Mouse (Mus musculus) cortical plate, adult 2 months (tissue): Measurements from ENCODE around the gene Trim33. TPM values are rescaled to one million over a fixed set of nuclear protein-coding genes. Genes with fewer than 3 reads are reported as not detected.

Source experiments
- H3K27ac ChIP-seq: fragments of 200-500 bp; 2 replicates; pipeline ENCODE4 v1.5.1; 2012; ENCODE audit warnings: low read length, control low read depth, inconsistent platforms; ENCODE audit not compliant: insufficient read depth
- H3K4me1 ChIP-seq: fragments of 200-500 bp; 2 replicates; pipeline ENCODE4 v1.6.1; 2011; ENCODE audit warnings: low read length; ENCODE audit not compliant: control insufficient read depth, insufficient read depth
- H3K4me3 ChIP-seq: fragments of 200-500 bp; 2 replicates; pipeline ENCODE4 v1.5.1; 2011; ENCODE audit warnings: mild to moderate bottlenecking, low read length, control low read depth; ENCODE audit not compliant: insufficient read depth
- CTCF ChIP-seq: fragments of 200-500 bp; IDR thresholded peaks from 2 replicates; pipeline ENCODE4 v1.5.1; 2011; ENCODE audit warnings: mild to moderate bottlenecking, control low read depth, low read length; ENCODE audit not compliant: insufficient read depth; ENCODE audit errors: extremely low read depth
- POLR2A ChIP-seq: fragments of 200-500 bp; IDR thresholded peaks from 2 replicates; pipeline ENCODE4 v1.6.1; 2011; ENCODE audit warnings: mild to moderate bottlenecking, low read length, control low read depth; ENCODE audit not compliant: insufficient read depth; ENCODE audit errors: extremely low read depth
- polyA plus RNA-seq: library from polyadenylated mRNA; depleted of rRNA; stranded (reverse); fragments of >200 nt; gene quantifications from 2 replicates; pipeline ENCODE4 v1.2.3, GENCODE M21; 2012

The Trim33 gene
- polyA plus RNA-seq, 1 experiment = 16.8 TPM

DNA sequence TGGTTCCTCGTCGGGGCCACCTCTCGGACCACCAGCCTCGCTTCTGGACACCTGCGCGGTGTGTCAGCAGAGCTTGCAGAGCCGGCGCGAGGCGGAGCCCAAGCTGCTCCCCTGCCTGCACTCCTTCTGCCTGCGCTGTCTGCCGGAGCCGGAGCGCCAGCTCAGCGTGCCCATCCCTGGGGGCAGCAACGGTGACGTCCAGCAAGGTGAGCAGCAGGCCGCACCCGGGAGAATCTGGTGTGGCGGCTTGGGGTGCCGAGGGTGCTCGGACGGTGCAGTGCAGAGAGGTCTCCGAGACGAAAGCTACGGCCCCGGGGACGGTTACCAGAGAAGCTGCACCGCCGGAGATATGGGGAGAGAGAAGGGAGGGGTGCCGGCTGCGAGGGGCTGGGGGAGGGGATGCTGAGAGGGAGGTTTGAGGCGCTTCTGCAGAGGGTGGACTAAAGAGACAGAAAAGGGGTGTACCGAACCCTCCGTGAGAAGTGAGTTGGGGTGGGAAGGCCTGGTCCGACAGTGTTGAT is 1.2 kb downstream of the Trim33 start:
- Histone ChIP-seq H3K4me3 (peak overlapping the region; percentile 84), H3K27ac (peak overlapping the region; percentile 20), H3K4me1 (peaks cover 5% of the 10 kb centered on the region; the same call in 1 of the 2 replicates)
- TF ChIP-seq POLR2A (no peak), CTCF (no peak)

DNA sequence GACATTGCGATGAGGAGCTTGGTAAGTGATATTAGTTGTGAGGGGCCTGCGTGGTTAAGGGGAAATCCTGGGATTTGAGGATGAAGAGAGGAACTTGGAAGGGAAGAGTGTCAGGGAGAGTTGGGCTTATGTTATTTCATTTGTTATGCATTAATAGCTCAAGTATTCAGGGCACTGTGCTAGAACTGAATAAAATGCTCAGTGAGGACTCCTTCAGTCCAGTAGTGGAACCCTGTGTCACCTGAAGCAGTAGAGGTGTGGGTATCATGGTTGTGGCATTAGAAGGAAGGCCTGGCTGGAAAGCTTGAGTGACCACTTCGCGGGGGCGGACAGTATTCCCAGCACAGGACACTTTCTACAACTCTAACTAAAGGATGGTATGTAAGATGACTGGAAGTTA is 1.8 kb downstream of the Trim33 start:
- TF ChIP-seq CTCF = no peak
- no peak for TF ChIP-seq POLR2A
- H3K4me1 ChIP-seq = peaks cover 5% of the 10 kb centered on the region; the same call in 1 of the 2 replicates
- peak overlapping the region; percentile 84 for H3K4me3 ChIP-seq
- no peak overlapping the region for H3K27ac ChIP-seq

DNA sequence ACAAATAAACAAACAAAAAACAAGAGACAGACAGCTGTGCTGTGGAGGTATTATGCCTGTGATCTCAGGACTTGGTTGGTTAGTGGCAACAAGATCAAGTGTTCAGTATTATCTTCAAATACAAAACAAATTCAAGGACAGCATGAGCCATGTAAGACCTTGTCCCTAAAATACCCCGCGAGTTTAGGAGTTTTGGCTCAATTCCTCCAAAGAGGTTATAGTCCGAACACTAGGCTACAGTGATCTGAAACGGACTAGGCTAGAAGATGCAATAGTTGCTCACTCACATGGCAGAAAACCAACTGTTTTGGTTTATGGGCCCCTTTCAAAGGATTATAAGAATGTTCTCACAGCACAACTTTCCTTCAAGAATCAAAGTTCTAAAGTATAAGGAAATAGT is 9.7 kb downstream of the Trim33 start:
- Histone ChIP-seq H3K27ac (no peak overlapping the region), H3K4me1 (no peaks in the 10 kb centered on the region), H3K4me3 (no peak overlapping the region)
- TF ChIP-seq CTCF = no peak

DNA sequence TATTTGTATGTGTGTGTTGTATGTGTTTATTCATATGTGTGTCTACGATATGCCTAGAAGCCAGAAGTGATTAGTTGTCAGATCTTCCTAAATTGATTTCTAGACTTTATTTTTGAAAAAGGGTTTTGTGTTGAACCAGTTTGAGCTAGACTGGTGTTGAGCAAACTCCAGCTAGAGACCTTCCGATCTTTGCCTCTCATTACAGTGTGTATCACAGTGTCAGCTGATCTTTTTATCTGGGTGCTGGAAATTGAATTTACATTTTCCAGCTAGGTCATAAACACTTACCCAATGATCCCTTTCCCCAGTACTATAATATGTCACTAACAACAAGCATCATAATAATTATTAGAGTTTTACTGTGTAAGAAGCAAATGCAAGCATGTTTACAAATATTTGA is 12.0 kb downstream of the Trim33 start:
- Histone ChIP-seq H3K4me1 (no peaks in the 10 kb centered on the region), H3K4me3 (no peak overlapping the region), H3K27ac (no peak overlapping the region)
- TF ChIP-seq CTCF = no peak
- TF ChIP-seq POLR2A = no peak

DNA sequence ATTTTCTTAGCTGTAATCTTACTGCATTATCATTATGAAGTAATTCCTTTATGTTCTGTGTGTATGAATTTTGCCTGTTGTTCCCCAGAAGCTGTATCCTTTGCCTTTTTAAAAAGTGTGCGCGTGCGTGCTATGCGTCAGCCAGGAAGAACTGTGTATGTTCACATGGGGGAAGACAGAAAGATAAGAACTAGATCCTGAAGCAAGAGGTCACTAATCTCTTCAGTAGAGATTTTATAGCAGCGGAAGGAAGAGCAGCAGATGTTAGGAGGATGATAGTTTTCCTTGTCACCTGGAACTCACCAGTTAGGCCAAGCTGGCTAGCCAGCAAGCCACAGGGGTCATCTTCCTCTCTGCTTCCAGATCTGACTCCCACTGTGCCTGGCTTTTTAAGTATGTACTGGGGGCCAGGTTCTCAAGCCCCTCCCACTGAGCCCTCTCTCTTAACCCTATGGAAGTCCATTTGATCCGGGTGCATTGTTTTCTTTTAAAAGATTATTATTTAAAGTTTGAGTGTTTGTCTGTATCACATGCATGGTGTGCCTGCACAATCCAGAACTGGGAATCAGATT is 26.4 kb downstream of the Trim33 start:
- Histone ChIP-seq H3K4me3 (no peak overlapping the region), H3K4me1 (no peaks in the 10 kb centered on the region), H3K27ac (no peak overlapping the region)
- TF ChIP-seq POLR2A (no peak), CTCF (no peak)

DNA sequence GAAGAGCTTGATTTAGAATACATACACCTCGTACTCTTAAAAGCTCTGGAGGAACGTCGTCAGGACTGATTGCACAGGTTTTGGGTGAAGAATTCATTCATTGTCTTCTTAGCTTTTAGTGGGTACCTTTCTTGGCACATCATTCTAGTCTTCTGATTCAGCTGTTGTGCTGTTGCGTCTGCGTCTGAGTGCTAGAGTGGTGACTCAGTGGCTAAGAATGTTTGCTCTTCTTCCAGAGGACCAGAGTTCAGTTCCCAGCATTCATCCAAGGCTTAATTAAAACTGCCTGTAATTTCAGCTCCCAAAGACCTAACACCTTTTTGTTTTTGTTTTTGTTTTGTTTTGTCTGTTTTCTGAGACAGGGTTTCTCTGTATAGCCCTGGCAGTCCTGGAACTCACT is 30.2 kb downstream of the Trim33 start:
- Histone ChIP-seq H3K4me1 (no peaks in the 10 kb centered on the region), H3K4me3 (no peak overlapping the region), H3K27ac (no peak overlapping the region)
- TF ChIP-seq CTCF (no peak), POLR2A (no peak)

DNA sequence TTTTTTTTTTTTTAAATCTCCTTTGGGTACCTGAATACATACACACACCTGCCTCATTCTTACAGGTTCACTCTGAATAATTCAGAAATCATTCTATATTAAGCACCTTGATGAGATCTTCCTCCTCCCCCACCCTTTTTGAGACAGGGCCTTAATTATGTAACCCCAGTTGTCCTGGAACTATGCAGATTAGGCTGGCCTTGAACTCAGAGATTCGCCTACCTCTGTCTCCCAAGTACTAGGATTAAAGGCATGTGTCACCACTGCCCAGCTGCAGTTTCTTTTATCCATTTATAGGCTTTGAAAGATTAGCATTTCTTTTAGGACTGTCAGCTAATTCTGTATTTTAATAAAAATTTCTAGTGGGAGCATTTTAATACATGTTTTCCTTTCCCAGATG is 30.7 kb downstream of the Trim33 start:
- H3K27ac ChIP-seq = no peak overlapping the region
- no peaks in the 10 kb centered on the region for H3K4me1 ChIP-seq
- no peak overlapping the region for H3K4me3 ChIP-seq
- no peak for TF ChIP-seq POLR2A
- no peak for TF ChIP-seq CTCF

DNA sequence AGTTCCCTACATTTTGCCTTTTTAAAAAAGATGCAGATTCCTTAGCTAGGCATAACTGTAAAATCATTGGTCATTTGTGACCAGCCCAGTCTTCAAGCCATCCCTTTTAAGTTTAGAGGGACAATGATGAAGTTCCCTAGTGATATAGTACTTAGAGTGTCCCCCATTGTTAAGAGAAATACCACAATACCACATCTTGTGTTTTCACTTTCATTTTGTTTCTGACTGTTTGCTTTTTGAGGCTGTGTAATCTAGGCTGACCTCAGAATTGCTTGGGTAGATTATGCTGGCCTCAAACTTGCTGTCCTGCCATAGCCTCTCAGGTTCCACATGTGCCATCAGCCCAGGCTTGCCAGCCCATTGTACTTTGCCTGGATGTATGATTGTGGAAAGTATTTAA is 35.2 kb downstream of the Trim33 start:
- TF ChIP-seq CTCF (no peak), POLR2A (no peak)
- H3K27ac ChIP-seq = no peak overlapping the region
- H3K4me3 ChIP-seq = no peak overlapping the region
- H3K4me1 ChIP-seq = no peaks in the 10 kb centered on the region

DNA sequence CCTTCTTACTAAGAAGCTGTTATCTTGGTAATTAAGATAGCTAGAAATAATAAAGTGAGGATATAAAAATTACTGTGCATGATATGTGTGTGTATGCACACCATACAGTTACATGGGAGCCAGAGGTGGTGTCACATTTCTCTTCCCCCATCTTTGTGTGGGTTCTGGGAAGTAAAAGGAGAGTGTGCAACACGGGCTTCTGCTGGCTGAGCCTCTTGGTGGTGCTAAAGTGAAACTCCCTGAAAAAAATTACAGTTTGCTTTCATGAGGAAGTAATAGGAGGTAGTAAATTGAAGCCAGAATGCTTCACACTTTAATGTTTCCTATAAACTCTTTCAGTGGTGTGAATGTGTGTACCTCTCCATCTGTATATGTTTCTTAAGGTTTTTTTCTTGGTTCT is 56.3 kb downstream of the Trim33 start:
- no peaks in the 10 kb centered on the region for H3K4me1 ChIP-seq
- TF ChIP-seq POLR2A (no peak), CTCF (no peak)
- no peak overlapping the region for H3K4me3 ChIP-seq
- no peak overlapping the region for H3K27ac ChIP-seq

DNA sequence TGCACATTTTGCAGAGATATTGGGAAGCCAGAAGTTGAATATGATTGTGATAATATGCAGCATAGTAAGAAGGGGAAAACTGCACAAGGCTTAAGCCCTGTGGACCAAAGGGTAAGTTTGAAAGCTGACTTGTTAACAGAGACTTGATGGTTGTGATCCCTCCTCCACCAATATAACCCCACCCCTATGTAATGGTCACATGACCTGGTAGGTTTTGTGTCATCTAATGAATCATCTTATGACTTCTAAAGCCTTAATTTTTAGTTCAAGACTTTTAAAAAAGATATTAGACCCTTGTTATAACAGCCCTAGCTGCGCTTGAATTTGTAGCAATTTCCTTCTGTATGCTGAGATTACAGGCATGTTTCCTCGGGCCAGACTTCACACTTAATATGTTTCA is 67.6 kb downstream of the Trim33 start:
- H3K4me1 ChIP-seq = no peaks in the 10 kb centered on the region

More for the DNA sequence above, 67.6 kb downstream of the Trim33 start:
- no peak overlapping the region for H3K27ac ChIP-seq
- H3K4me3 ChIP-seq = no peak overlapping the region
- TF ChIP-seq CTCF = no peak
- no peak for TF ChIP-seq POLR2A
